8 mouse cellular contexts compared by ENCODE assay signal in genomic region chr19:7557844-7558243, GRCm38 (mm10). TPM values are rescaled to one million over a fixed set of nuclear protein-coding genes. Genes with fewer than 3 reads are reported as not detected.
DNase-seq lines count a peak whose midpoint lies in the region; ATAC-seq and TF ChIP-seq lines count a peak whose summit lies in the region.

No protein-coding gene starts in this region.

- H3K9ac ChIP-seq in embryonic facial prominence, embryonic 13.5 days = peak overlapping the region; percentile 67
- H3K9ac ChIP-seq in intestine, embryonic 14.5 days (ENCODE audit: low read length) = no peak overlapping the region
- H3K9ac ChIP-seq in midbrain, embryonic 16.5 days (ENCODE audit: low read depth, low read length) = no peak overlapping the region

- H3K27me3 ChIP-seq in embryonic facial prominence, embryonic 13.5 days = no peaks in the 10 kb centered on the region
- H3K27me3 ChIP-seq in intestine, embryonic 14.5 days (replicated peaks; ENCODE audit: control insufficient read depth, insufficient read depth, low read length) = no peaks in the 10 kb centered on the region
- H3K27me3 ChIP-seq in midbrain, embryonic 16.5 days (ENCODE audit: control insufficient read depth, insufficient read depth, low read depth, low read length) = no peaks in the 10 kb centered on the region

- ATAC-seq in embryonic facial prominence, embryonic 13.5 days (ENCODE audit: insufficient number of reproducible peaks, insufficient read depth, low FRiP score, low TSS enrichment, low read depth) = no peak
- no peak for ATAC-seq in intestine, embryonic 14.5 days (replicated peaks; ENCODE audit: low FRiP score, low TSS enrichment, low read depth)
- no peak for ATAC-seq in midbrain, embryonic 16.5 days

- 0 out of 2 replicates have a peak, but pooled peaks cover 2% of the 10 kb centered on the region for H3K4me1 ChIP-seq in lung, adult 2 months (ENCODE audit: control insufficient read depth, insufficient read depth, low read length)
- H3K4me1 ChIP-seq in embryonic facial prominence, embryonic 13.5 days = peaks cover 24% of the 10 kb centered on the region
- no peaks in the 10 kb centered on the region for H3K4me1 ChIP-seq in intestine, embryonic 14.5 days (replicated peaks; ENCODE audit: control insufficient read depth, insufficient read depth, low read length)
- H3K4me1 ChIP-seq in midbrain, embryonic 16.5 days (ENCODE audit: control insufficient read depth, insufficient read depth, low read length) = peaks cover 2% of the 10 kb centered on the region; the same call in 1 of the 2 replicates

- peak overlapping the region; percentile 76 for H3K4me2 ChIP-seq in embryonic facial prominence, embryonic 13.5 days
- peak overlapping the region; percentile 68 for H3K4me2 ChIP-seq in intestine, embryonic 14.5 days (ENCODE audit: low read length)
- peak overlapping the region; percentile 63 for H3K4me2 ChIP-seq in midbrain, embryonic 16.5 days (ENCODE audit: low read length)

- H3K9me3 ChIP-seq in embryonic facial prominence, embryonic 13.5 days = no peaks in the 10 kb centered on the region
- H3K9me3 ChIP-seq in intestine, embryonic 14.5 days (ENCODE audit: control insufficient read depth, low read length) = no peaks in the 10 kb centered on the region
- no peaks in the 10 kb centered on the region for H3K9me3 ChIP-seq in midbrain, embryonic 16.5 days (replicated peaks; ENCODE audit: control insufficient read depth, low read length, poor library complexity, severe bottlenecking)

- 2% methylated on average over 4 of the region's 4 CpGs for WGBS in lung, adult 2 months
- 14% methylated on average over 4 of the region's 4 CpGs for WGBS in embryonic facial prominence, embryonic 13.5 days
- WGBS in intestine, embryonic 14.5 days = 11% methylated on average over 4 of the region's 4 CpGs
- 5% methylated on average over 4 of the region's 4 CpGs for WGBS in midbrain, embryonic 16.5 days

- no peak overlapping the region for H3K27ac ChIP-seq in embryonic facial prominence, embryonic 13.5 days
- H3K27ac ChIP-seq in intestine, embryonic 14.5 days (ENCODE audit: low read depth) = no peak overlapping the region
- H3K27ac ChIP-seq in midbrain, embryonic 16.5 days (ENCODE audit: low read length) = no peak overlapping the region

- TF ChIP-seq CTCF in lung, adult 2 months (IDR thresholded peaks at IDR 0.05; ENCODE audit: insufficient read depth, low read length) = no peak

- no peaks in the 10 kb centered on the region for H3K36me3 ChIP-seq in embryonic facial prominence, embryonic 13.5 days
- no peaks in the 10 kb centered on the region for H3K36me3 ChIP-seq in intestine, embryonic 14.5 days (ENCODE audit: control insufficient read depth, insufficient read depth, low read length)
- no peaks in the 10 kb centered on the region for H3K36me3 ChIP-seq in midbrain, embryonic 16.5 days (ENCODE audit: control insufficient read depth, insufficient read depth, low read length)

- peak overlapping the region; percentile 75 for H3K4me3 ChIP-seq in lung, adult 2 months (replicated peaks; ENCODE audit: extremely low read depth, low read depth, low read length)
- peak overlapping the region; percentile 49 for H3K4me3 ChIP-seq in embryonic facial prominence, embryonic 13.5 days
- peak overlapping the region; percentile 41 for H3K4me3 ChIP-seq in intestine, embryonic 14.5 days (ENCODE audit: low read depth, low read length)
- peak overlapping the region; percentile 39 for H3K4me3 ChIP-seq in midbrain, embryonic 16.5 days (ENCODE audit: low read depth, low read length)

- no peak for TF ChIP-seq POLR2A in lung, adult 2 months (IDR thresholded peaks at IDR 0.05; ENCODE audit: borderline replicate concordance, extremely low read depth, low read depth, low read length)

- DNase-seq in lung, adult 2 months = no peak
- no peak for DNase-seq in lung, postnatal 25 days (ENCODE audit: low spot score)
- DNase-seq in intestine, embryonic 14.5 days (ENCODE audit: low spot score) = no peak
- no peak for DNase-seq in right cerebral cortex, postnatal 4 days
- DNase-seq in kidney, postnatal 14 days = no peak
- DNase-seq in frontal cortex, postnatal 14 days (ENCODE audit: low spot score in 2 of 2) = no peak

RNA-seq across cellular contexts. Expression of gene Pla2g16, which starts 0.6 kb away (rescaled TPM):
- polyA plus RNA-seq in lung, adult 2 months (2012; rRNA removed) = 15.1 and 19.0 TPM in 2 replicates
- polyA plus RNA-seq in embryonic facial prominence, embryonic 13.5 days (2015; fragmentation: Nextera tagmentation; extraction: Ambion mirVana) = 9.2 and 10.0 TPM in 2 replicates
- 7.0 and 8.4 TPM in 2 replicates for polyA plus RNA-seq in intestine, embryonic 14.5 days (2014; fragmentation: Nextera tagmentation; extraction: Ambion mirVana)
- 2.2 and 3.1 TPM in 2 replicates for polyA plus RNA-seq in midbrain, embryonic 16.5 days (2015; fragmentation: Nextera tagmentation; extraction: Ambion mirVana)

RNA-seq across cellular contexts. Expression of gene Lgals12, which starts 49.1 kb away (rescaled TPM):
- polyA plus RNA-seq in lung, adult 2 months (2012; rRNA removed) = 3.2 and 6.0 TPM in 2 replicates
- polyA plus RNA-seq in embryonic facial prominence, embryonic 13.5 days (2015; fragmentation: Nextera tagmentation; extraction: Ambion mirVana) = 0.45 and 0.65 TPM in 2 replicates
- polyA plus RNA-seq in intestine, embryonic 14.5 days (2014; fragmentation: Nextera tagmentation; extraction: Ambion mirVana) = 0.88 and 0.93 TPM in 2 replicates
- polyA plus RNA-seq in midbrain, embryonic 16.5 days (2015; fragmentation: Nextera tagmentation; extraction: Ambion mirVana) = 0.17 and 0.26 TPM in 2 replicates

RNA-seq across cellular contexts. Expression of gene Hrasls5, which starts 54.5 kb away (rescaled TPM):
- polyA plus RNA-seq in lung, adult 2 months (2012; rRNA removed) = 0.15 and 0.40 TPM in 2 replicates
- not detected in 2 replicates for polyA plus RNA-seq in embryonic facial prominence, embryonic 13.5 days (2015; fragmentation: Nextera tagmentation; extraction: Ambion mirVana)
- not detected in 2 replicates for polyA plus RNA-seq in intestine, embryonic 14.5 days (2014; fragmentation: Nextera tagmentation; extraction: Ambion mirVana)
- polyA plus RNA-seq in midbrain, embryonic 16.5 days (2015; fragmentation: Nextera tagmentation; extraction: Ambion mirVana) = not detected in 2 replicates
